Mouse (Mus musculus) G1E (cell line): Measurements from ENCODE around the gene Aadac. TPM values are rescaled to one million over a fixed set of nuclear protein-coding genes. Genes with fewer than 3 reads are reported as not detected.

ENCODE experiments used
- ATAC-seq: 2 replicates; pipeline ENCODE4 v1.8.0; 2016; ENCODE audit warnings: mild to moderate bottlenecking; ENCODE audit not compliant: insufficient number of reproducible peaks, poor library complexity, low FRiP score, severe bottlenecking; ENCODE audit errors: extremely low read depth
- DNase-seq: peaks from one replicate; pipeline ENCODE4 v3.0.0; 2012; ENCODE audit warnings: low spot score
- H3K27me3 ChIP-seq: 2 replicates; pipeline ENCODE4 v1.6.1; 2012; ENCODE audit warnings: mild to moderate bottlenecking, low read length, inconsistent platforms; ENCODE audit not compliant: insufficient read depth
- H3K36me3 ChIP-seq: replicated peaks from 2 replicates; pipeline ENCODE3; 2012; ENCODE audit warnings: mild to moderate bottlenecking, inconsistent platforms
- H3K4me1 ChIP-seq: 2 replicates; pipeline ENCODE4 v1.6.1; 2012; ENCODE audit warnings: low read depth, low read length, inconsistent platforms, mixed read lengths; ENCODE audit not compliant: insufficient read depth
- H3K4me3 ChIP-seq: 2 replicates; pipeline ENCODE4 v1.5.1; 2012; ENCODE audit warnings: low read depth, mild to moderate bottlenecking, inconsistent platforms, low read length, moderate library complexity, mixed read lengths
- H3K9me3 ChIP-seq: replicated peaks from 2 replicates; pipeline ENCODE4 v1.6.1; 2012; ENCODE audit warnings: inconsistent platforms
- CTCF ChIP-seq: IDR thresholded peaks from 2 replicates; pipeline ENCODE4 v1.5.1; 2012; ENCODE audit warnings: low read depth, low read length, inconsistent platforms, mixed read lengths
- GATA1 ChIP-seq: IDR thresholded peaks from 2 replicates; pipeline ENCODE4 v1.6.1; 2012; ENCODE audit warnings: borderline replicate concordance, low read length, inconsistent platforms, mixed read lengths
- GATA2 ChIP-seq: IDR thresholded peaks from 2 replicates; pipeline ENCODE4 v1.6.1; 2012; ENCODE audit warnings: low read depth, low read length, inconsistent platforms, borderline replicate concordance
- POLR2AphosphoS5 ChIP-seq: IDR thresholded peaks from 2 replicates; pipeline ENCODE4 v1.6.1; 2012; ENCODE audit warnings: low read depth, low read length, inconsistent platforms; ENCODE audit not compliant: insufficient replicate concordance
- TAL1 ChIP-seq: conservative IDR thresholded peaks from 2 replicates; pipeline ENCODE4 v1.6.1; 2012; ENCODE audit warnings: low read depth, low read length, inconsistent platforms, mixed read lengths
- polyA plus RNA-seq: library from polyadenylated mRNA; stranded (reverse); fragments of >175 nt; gene quantifications from 2 replicates; pipeline ENCODE4 v1.2.3, GENCODE M21; 2012
- total RNA-seq, 2 experiments: library from RNA; stranded (forward) in 1 of 2; stranded (reverse) in 1 of 2; fragments of 200-1000 nt in 1 of 2; fragments of >200 nt in 1 of 2; fragmentation: Nextera tagmentation in 1 of 2; gene quantifications; 2 replicates each; pipeline ENCODE4 v1.2.3; 2014 to 2017

Aadac gene
- total and polyA plus RNA-seq, 3 experiments = not detected

DNA sequence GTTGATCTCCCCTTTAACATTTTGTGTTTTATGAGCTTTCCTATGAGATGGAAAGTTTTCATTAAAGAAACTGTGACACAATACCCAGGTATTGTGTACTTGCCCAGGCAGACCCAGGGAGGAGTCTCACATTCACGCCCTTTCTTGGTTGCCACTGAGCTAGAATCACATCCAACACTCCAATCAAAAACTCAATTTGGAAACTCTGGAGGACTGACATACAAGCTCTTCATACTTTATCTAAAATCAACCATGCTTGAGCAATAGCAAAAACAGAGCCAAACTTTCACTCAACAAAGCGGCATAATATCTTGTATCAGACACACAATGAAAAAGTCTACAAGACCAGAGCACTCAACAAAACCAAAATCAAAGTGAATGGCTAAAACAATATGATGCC is 28.4 kb downstream of the Aadac start:
- ATAC-seq (no peak), DNase-seq (no peak)
- Histone ChIP-seq H3K27me3 (no peaks in the 10 kb centered on the region), H3K4me1 (no peaks in the 10 kb centered on the region), H3K9me3 (no peaks in the 10 kb centered on the region), H3K36me3 (no peaks in the 10 kb centered on the region), H3K4me3 (no peak overlapping the region)
- TF ChIP-seq CTCF (no peak), GATA2 (no peak), GATA1 (no peak), TAL1 (no peak), POLR2AphosphoS5 (no peak)

DNA sequence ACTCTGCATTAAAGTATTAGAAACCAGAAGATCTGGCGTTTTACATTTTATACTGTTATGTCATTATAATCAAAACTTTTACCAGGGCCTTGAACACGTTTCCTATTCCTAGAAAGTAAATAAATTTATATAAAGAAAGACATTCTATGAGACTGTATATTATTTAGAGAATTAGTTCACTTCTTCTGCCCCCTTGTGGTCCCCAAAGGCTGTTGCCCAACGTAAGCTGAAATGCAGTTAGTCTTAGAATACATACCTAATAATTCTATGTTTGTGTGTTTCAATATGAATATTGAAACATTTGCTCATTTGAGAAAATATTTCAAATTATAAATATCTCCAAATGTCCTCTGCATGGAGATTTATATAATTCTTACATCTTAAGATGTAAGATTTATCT is 30.9 kb downstream of the Aadac start:
- H3K36me3 ChIP-seq = no peaks in the 10 kb centered on the region
- no peak for ATAC-seq
- DNase-seq = no peak

DNA sequence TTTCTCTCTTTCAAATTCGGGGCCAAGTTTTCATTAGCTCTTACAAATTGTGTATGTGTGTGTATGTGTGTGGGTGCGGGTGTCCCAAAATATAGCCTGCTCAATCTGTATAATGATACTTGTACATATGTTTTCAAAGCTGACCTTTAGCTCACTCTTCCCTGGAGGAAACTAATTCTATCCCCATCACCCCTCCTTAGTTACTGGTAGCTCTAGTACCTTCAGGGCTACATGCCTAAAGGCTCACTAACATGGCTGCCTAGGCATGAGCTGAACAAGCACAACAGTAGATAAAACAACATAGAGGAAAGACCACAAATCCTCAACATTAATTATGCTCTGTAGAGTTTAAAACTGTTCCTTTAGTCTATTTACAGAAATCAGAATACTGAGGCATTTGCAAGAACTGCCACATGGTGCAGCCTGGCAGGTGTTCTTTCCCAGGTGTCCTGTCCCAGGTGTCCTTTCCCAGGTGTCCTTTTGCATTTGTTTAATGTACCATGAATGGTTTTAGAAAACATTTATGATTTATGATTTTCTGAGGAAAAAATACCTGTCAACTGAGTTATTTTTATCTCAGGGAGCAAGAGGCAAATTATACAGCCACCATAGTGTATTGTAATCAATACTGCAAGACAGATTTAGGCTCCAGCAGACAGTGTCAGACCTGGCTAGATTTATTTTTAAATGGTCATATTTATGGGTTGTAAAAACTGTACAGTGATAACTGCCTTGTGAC is 31.7 kb downstream of the Aadac start:
- Histone ChIP-seq H3K36me3 (no peaks in the 10 kb centered on the region), H3K27me3 (no peaks in the 10 kb centered on the region), H3K4me3 (no peak overlapping the region), H3K4me1 (no peaks in the 10 kb centered on the region), H3K9me3 (no peaks in the 10 kb centered on the region)
- TF ChIP-seq TAL1 (no peak), POLR2AphosphoS5 (no peak), GATA2 (no peak), GATA1 (no peak), CTCF (no peak)
- ATAC-seq = no peak
- DNase-seq = no peak

More for the DNA sequence above, 30.9 kb downstream of the Aadac start:
- H3K4me3 ChIP-seq = no peak overlapping the region
- no peaks in the 10 kb centered on the region for H3K27me3 ChIP-seq
- TF ChIP-seq TAL1 = no peak
- TF ChIP-seq POLR2AphosphoS5 = no peak
- TF ChIP-seq CTCF = no peak
- TF ChIP-seq GATA2 = no peak
- TF ChIP-seq GATA1 = no peak
- H3K9me3 ChIP-seq = no peaks in the 10 kb centered on the region
- H3K4me1 ChIP-seq = no peaks in the 10 kb centered on the region

DNA sequence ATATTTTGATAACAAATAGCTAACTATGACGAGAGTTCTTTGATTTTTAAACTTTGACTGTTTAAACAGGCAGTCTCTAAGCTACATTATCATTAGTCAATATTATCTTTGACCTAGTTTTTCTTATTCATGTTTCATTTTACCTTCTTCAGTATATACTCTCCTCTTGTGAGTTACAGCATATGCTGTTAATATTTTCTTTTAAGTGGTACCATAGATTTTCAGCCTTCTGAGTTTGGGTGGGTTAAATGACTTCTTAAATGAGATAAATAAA is 32.2 kb downstream of the Aadac start:
- Histone ChIP-seq H3K4me1 (no peaks in the 10 kb centered on the region), H3K36me3 (no peaks in the 10 kb centered on the region), H3K4me3 (no peak overlapping the region), H3K9me3 (no peaks in the 10 kb centered on the region), H3K27me3 (no peaks in the 10 kb centered on the region)
- no peak for DNase-seq
- TF ChIP-seq CTCF = no peak
- no peak for TF ChIP-seq POLR2AphosphoS5
- no peak for TF ChIP-seq TAL1
- no peak for TF ChIP-seq GATA2
- TF ChIP-seq GATA1 = no peak
- ATAC-seq = no peak

DNA sequence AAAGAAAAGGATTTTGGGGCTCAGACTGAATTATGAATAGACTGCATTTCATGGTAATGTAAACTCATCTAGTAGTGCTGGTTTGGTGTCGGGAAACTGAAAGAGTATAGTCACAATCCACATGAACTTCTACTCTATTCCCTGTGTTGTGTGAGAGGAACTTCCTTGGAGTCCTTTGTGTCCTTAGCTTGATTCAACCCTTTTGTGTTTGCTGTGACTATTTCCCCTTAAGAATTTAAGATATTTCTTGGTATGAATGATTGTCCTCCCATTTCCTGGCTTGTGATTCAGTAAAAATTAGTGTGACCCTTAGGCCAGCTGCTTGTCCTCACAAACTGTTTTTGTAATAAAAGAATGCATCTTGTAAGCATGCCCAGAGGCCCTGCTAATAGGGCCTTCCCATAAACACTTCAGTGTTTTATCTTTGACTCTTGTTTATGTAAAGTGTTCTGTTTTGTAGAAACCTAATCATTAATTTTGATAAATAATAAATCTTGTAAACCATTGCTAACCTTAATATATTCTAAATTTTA is 53.4 kb downstream of the Aadac start:
- no peaks in the 10 kb centered on the region for H3K9me3 ChIP-seq
- no peak for ATAC-seq
- no peaks in the 10 kb centered on the region for H3K4me1 ChIP-seq

DNA sequence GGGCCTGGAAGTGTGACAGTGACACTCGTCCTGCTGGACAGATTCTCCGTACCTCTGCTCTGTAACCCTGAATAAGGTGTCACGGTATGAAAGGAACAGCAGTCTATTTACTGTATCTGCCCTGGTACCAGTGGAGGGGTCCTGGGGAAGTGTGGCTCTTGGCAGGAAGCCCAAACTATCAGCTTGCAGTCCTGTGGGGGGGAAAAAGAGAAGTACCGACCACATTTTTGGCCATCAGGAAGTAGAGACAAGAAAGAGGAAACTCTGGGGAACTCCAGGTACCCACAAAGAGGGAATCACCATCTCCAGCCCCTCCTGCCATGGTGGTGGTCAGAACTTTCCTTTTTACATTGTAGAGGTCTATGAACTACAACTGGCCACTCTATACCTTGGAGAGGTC is 55.1 kb downstream of the Aadac start:
- Histone ChIP-seq H3K9me3 (no peaks in the 10 kb centered on the region), H3K36me3 (no peaks in the 10 kb centered on the region), H3K4me3 (no peak overlapping the region), H3K27me3 (peaks cover 15% of the 10 kb centered on the region), H3K4me1 (no peaks in the 10 kb centered on the region)
- no peak for DNase-seq
- TF ChIP-seq GATA2 (no peak), TAL1 (no peak), POLR2AphosphoS5 (no peak), CTCF (no peak), GATA1 (no peak)
- ATAC-seq = no peak

More for the DNA sequence above, 53.4 kb downstream of the Aadac start:
- TF ChIP-seq GATA1 = no peak
- TF ChIP-seq TAL1 = no peak
- no peak for TF ChIP-seq CTCF
- no peak for TF ChIP-seq POLR2AphosphoS5
- TF ChIP-seq GATA2 = no peak
- peaks cover 15% of the 10 kb centered on the region for H3K27me3 ChIP-seq
- H3K36me3 ChIP-seq = no peaks in the 10 kb centered on the region
- no peak for DNase-seq
- H3K4me3 ChIP-seq = no peak overlapping the region

DNA sequence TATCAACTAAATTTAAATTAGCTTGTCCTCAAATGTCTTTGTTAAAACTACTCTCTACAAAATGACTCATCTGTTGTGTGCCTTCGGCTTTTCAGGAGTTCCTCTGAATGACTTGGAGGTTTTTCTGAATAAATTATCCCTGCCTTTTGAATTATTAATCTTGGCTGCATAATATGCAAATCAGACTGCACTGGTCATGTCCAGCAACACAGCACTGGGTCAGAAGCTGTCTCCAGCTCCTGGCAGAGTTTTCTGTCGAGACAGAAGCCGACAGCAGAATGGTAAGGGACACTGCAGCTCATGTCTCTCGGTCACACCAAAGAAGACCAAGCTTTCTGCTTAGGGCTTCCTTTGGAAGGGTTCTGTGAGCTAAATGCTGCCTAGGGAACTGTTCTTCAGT is 56.1 kb downstream of the Aadac start, which contains the start of gene Sucnr1:
TSS of gene Sucnr1 (plus strand) at position 222 of the 400 bp plus-strand sequence.
- no peak within 1 kb of the TSS for H3K4me3 ChIP-seq
- no peak for ATAC-seq
- H3K36me3 ChIP-seq = no peaks in the 10 kb centered on the region
- H3K4me1 ChIP-seq = no peaks in the 10 kb centered on the region
- peaks cover 18% of the 10 kb centered on the region for H3K27me3 ChIP-seq
- no peaks in the 10 kb centered on the region for H3K9me3 ChIP-seq
- no peak for DNase-seq
- TF ChIP-seq POLR2AphosphoS5 (no peak), GATA2 (no peak), TAL1 (no peak), CTCF (no peak), GATA1 (no peak)
